Comparison of ENCODE assay signal across 30 mouse cellular contexts in genomic region chr6:135407323-135407722, GRCm38 (mm10). TPM values are rescaled to one million over a fixed set of nuclear protein-coding genes. Genes with fewer than 3 reads are reported as not detected.
A peak's percentile ranks its signal among the peaks of the same experiment; 100 is the strongest.
DNase-seq lines count a peak whose midpoint lies in the region; ATAC-seq and TF ChIP-seq lines count a peak whose summit lies in the region.
"Had no signal": no experiment of that assay in that cellular context is flagged by ENCODE, and none has a peak within 500 bp of the region (broad histone marks: within the 10 kb centered on the region; RNA-seq: fewer than 3 reads in every experiment).

No protein-coding gene starts in this region.

- 0 out of 2 replicates have a peak, but pooled peaks cover 4% of the 10 kb centered on the region for H3K4me1 ChIP-seq in heart, embryonic 12.5 days (replicated peaks)
- no peaks in the 10 kb centered on the region for H3K4me1 ChIP-seq in forebrain, postnatal 0 days (ENCODE audit: insufficient read depth)
- H3K4me1 ChIP-seq: embryonic facial prominence, embryonic 13.5 days; hindbrain, embryonic 12.5 days; intestine, embryonic 15.5 days; neural tube, embryonic 15.5 days had no signal

- no peaks in the 10 kb centered on the region for H3K36me3 ChIP-seq in heart, embryonic 12.5 days
- H3K36me3 ChIP-seq in forebrain, postnatal 0 days (ENCODE audit: insufficient read depth): no peaks in the 10 kb centered on the region
- H3K36me3 ChIP-seq: embryonic facial prominence, embryonic 13.5 days; forebrain, embryonic 10.5 days; heart, embryonic 10.5 days; hindbrain, embryonic 12.5 days; intestine, embryonic 15.5 days; liver, embryonic 12.5 days; neural tube, embryonic 15.5 days had no signal

- H3K27ac ChIP-seq in heart, embryonic 12.5 days (ENCODE audit: poor library complexity, severe bottlenecking): peak overlapping the region; percentile 8; the same call in 1 of the 2 replicates
- no peak overlapping the region for H3K27ac ChIP-seq in forebrain, postnatal 0 days (ENCODE audit: low read depth, low read length)
- H3K27ac ChIP-seq: embryonic facial prominence, embryonic 13.5 days; forebrain, embryonic 10.5 days; heart, embryonic 10.5 days; hindbrain, embryonic 12.5 days; hindbrain, postnatal 0 days; intestine, embryonic 15.5 days; kidney, postnatal 0 days; liver, embryonic 12.5 days; neural tube, embryonic 15.5 days had no signal

- 27% methylated on average over 4 of the region's 4 CpGs for WGBS in heart, embryonic 12.5 days
- 74% methylated on average over 4 of the region's 4 CpGs for WGBS in forebrain, postnatal 0 days

- peak; percentile 51; the same call in 1 of the 2 replicates for ATAC-seq in heart, embryonic 12.5 days (ENCODE audit: insufficient number of reproducible peaks, low FRiP score)
- ATAC-seq in megakaryocyte-erythroid progenitor cell, adult 5-6 weeks (replicated peaks; ENCODE audit: low FRiP score, low TSS enrichment, poor library complexity, severe bottlenecking): peak; percentile 38
- no peak for ATAC-seq in forebrain, postnatal 0 days
- ATAC-seq: hindbrain, postnatal 0 days; intestine, embryonic 15.5 days; liver, embryonic 12.5 days; liver, postnatal 0 days had no signal

- H3K9me3 ChIP-seq in heart, embryonic 12.5 days (replicated peaks): no peaks in the 10 kb centered on the region
- H3K9me3 ChIP-seq in forebrain, postnatal 0 days (ENCODE audit: low read length): no peaks in the 10 kb centered on the region
- H3K9me3 ChIP-seq: embryonic facial prominence, embryonic 13.5 days; forebrain, embryonic 10.5 days; heart, embryonic 10.5 days; intestine, embryonic 15.5 days; liver, embryonic 12.5 days; neural tube, embryonic 15.5 days had no signal

- H3K4me2 ChIP-seq in heart, embryonic 12.5 days: no peak overlapping the region
- H3K4me2 ChIP-seq in forebrain, postnatal 0 days (ENCODE audit: low read depth): no peak overlapping the region
- H3K4me2 ChIP-seq: embryonic facial prominence, embryonic 13.5 days; hindbrain, embryonic 12.5 days; intestine, embryonic 15.5 days; liver, embryonic 12.5 days; neural tube, embryonic 15.5 days had no signal

- no peak overlapping the region for H3K4me3 ChIP-seq in heart, embryonic 12.5 days
- no peak overlapping the region for H3K4me3 ChIP-seq in forebrain, postnatal 0 days (ENCODE audit: low read depth, low read length)
- H3K4me3 ChIP-seq: embryonic facial prominence, embryonic 13.5 days; forebrain, embryonic 10.5 days; heart, embryonic 10.5 days; hindbrain, embryonic 12.5 days; intestine, embryonic 15.5 days; liver, embryonic 12.5 days; neural tube, embryonic 15.5 days had no signal

- H3K27me3 ChIP-seq in heart, embryonic 12.5 days (replicated peaks): no peaks in the 10 kb centered on the region
- no peaks in the 10 kb centered on the region for H3K27me3 ChIP-seq in forebrain, postnatal 0 days (ENCODE audit: insufficient read depth, low read length)
- H3K27me3 ChIP-seq: embryonic facial prominence, embryonic 13.5 days; hindbrain, embryonic 12.5 days; intestine, embryonic 15.5 days; liver, embryonic 12.5 days; neural tube, embryonic 15.5 days had no signal

- TF ChIP-seq CTCF in forebrain, postnatal 0 days (IDR thresholded peaks at IDR 0.05; ENCODE audit: low read depth): no peak

- no peak overlapping the region for H3K9ac ChIP-seq in heart, embryonic 12.5 days
- no peak overlapping the region for H3K9ac ChIP-seq in forebrain, postnatal 0 days
- H3K9ac ChIP-seq: embryonic facial prominence, embryonic 13.5 days; hindbrain, embryonic 12.5 days; intestine, embryonic 15.5 days; liver, embryonic 12.5 days; liver, postnatal 0 days; neural tube, embryonic 15.5 days had no signal

- DNase-seq in heart, adult 8-10 months (ENCODE audit: low spot score): no peak
- peak; percentile 6 for DNase-seq in lung, postnatal 14 days
- DNase-seq in lung, adult 18-20 months: no peak
- peak; percentile 10 to 28 for DNase-seq in adrenal gland, postnatal 36 days
- no peak for DNase-seq in neural tube, embryonic 10.5 days (ENCODE audit: extremely low spot score, low spot score)
- no peak for DNase-seq in forebrain, postnatal 0 days
- DNase-seq: cerebellum, adult 11 months; cerebellum, adult 9-11 months; gastrocnemius, postnatal 14 days; heart, postnatal 36 days; kidney, adult 8-10 months; kidney, postnatal 4 days; left cerebral cortex, postnatal 4 days; liver, postnatal 0 days; midbrain, embryonic 14.5 days; retina, postnatal 1 day; right cerebral cortex, postnatal 14 days had no signal

RNA-seq across cellular contexts. Expression of gene Emp1, which starts 45.0 kb away (rescaled TPM):
- 28.0 and 30.2 TPM in 2 replicates for polyA plus RNA-seq in heart, embryonic 12.5 days (2016; fragmentation: Nextera tagmentation; extraction: Ambion mirVana)
- 10 to 100 TPM; 24.4 to 52.4 (median 41.1) TPM for total RNA-seq in heart, adult 8-10 months (2022)
- 10 to 100 TPM; 25.9 to 46.9 TPM for total RNA-seq in adrenal gland, postnatal 36 days (2021)
- total RNA-seq in megakaryocyte-erythroid progenitor cell, adult 5-6 weeks (2014; fragmentation: Nextera tagmentation): 1.1 and 2.0 TPM in 2 replicates
- total RNA-seq in megakaryocyte-erythroid progenitor cell, adult 5-6 weeks (2017): 0.66 TPM in 1 of 2 replicates, not detected in the other
- total RNA-seq in forebrain, postnatal 0 days (2014; rRNA removed): 11.4 and 37.0 TPM in 2 replicates
- 3.8 and 4.3 TPM in 2 replicates for polyA plus RNA-seq in forebrain, postnatal 0 days (2015; fragmentation: Nextera tagmentation; extraction: Ambion mirVana)
- total RNA-seq: granulocyte monocyte progenitor cell, adult 5-6 weeks; MEL had no signal

Comparison
In these comparisons a context has a peak if more than half of its experiments do, and no peak if none do; other contexts are left out.
1. DNase-seq: peak in lung, postnatal 14 days (single experiment) and adrenal gland, postnatal 36 days (2 of 2); none in heart, adult 8-10 months (single experiment), lung, adult 18-20 months (0 of 2), neural tube, embryonic 10.5 days (single experiment) and forebrain, postnatal 0 days (single experiment).